Mouse (Mus musculus): ENCODE measurements around the gene Dock6.
"Not testable (repeated sequence)": the region's sequence is repeated elsewhere in the genome, so short reads cannot be mapped to it uniquely, and the experiment has no call there.

Gene Dock6

GRCm38 (mm10) chr9:21852128-21853091, at the start of gene Dock6:
TSS of gene Dock6 (minus strand) at chr9:21852635.
- DNase-seq (ENCODE audit: low spot score in 2 of 2): peak; percentile 91

GRCm38 (mm10) chr9:21901223-21901820, 48.9 kb upstream of the Dock6 start:
- DNase-seq (ENCODE audit: low spot score in 2 of 2): peak; percentile 85 to 88

- no peak for DNase-seq (ENCODE audit: low spot score in 2 of 2)
Observed at GRCm38 (mm10) chr9:21889229-21889628, 36.8 kb upstream of the Dock6 start.

DNA sequence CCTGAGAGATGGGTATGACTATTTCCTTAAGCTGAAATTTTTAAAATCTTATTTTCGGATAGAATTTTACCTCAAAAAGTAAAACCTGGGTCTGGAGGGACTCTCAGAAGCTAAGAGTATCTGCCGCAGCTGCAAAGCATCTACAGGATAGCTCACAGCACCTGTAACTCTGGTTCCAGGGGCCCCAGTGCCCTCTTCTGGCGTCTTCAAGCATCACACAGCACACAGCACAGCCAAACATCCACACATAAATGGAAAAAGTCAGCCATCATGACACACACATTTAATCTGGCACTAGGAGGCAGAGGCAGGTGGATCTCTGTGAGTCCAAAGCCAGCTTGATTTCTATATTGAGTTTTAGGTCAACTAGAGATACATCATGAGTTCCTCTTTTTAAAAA, 24.2 kb upstream of the Dock6 start:
- DNase-seq (ENCODE audit: low spot score in 2 of 2): no peak

DNA sequence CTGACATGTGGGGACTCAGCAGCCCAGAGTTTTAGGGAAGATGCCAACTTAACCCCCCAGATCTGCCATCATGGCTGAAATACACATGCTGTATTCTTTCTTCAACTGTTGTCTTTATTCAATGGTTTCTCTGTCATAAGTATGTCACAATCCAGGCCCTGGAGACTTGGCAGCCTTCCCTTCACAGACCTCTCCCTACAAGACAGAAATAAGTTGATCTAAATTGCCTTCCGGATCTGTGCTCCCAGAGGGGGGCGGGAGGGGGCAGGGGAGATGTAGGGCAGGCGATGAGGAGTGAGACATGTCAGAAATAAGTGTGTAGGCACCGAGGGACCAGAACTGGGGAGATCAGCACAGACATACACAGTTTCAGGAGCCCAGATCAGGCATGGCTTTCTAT, 19.8 kb upstream of the Dock6 start:
- DNase-seq (ENCODE audit: low spot score in 2 of 2): no peak

GRCm38 (mm10) chr9:21870879-21871524, 18.6 kb upstream of the Dock6 start:
- peak; percentile 47 to 63 for DNase-seq (ENCODE audit: low spot score in 2 of 2)

GRCm38 (mm10) chr9:21869290-21869689, 16.9 kb upstream of the Dock6 start:
- DNase-seq (ENCODE audit: low spot score in 2 of 2): peak; percentile 42 to 64

DNA sequence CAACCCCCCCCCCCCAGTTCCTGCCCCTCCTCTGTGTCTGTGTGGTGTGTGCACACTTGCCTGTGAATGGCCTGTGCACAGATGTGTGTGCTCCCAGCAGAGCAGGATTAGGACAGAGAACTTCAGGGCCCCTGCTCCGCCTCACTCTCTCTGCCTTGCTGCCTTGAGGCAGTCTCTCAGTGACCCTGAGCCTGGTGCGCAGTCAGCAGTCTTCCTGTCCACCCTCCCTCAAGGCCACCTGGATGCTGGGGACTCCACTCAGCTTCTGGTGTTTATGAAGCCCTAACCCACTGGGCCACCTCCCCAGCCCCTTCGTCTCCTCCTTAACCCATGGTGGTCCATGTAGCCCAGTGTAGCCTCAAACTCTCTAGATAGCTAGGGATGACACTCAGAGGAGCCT, 15.3 kb upstream of the Dock6 start:
- no peak for DNase-seq (ENCODE audit: low spot score in 2 of 2)

- no peak for DNase-seq (ENCODE audit: low spot score in 2 of 2)
Observed at GRCm38 (mm10) chr9:21866641-21867040, 14.2 kb upstream of the Dock6 start.

DNA sequence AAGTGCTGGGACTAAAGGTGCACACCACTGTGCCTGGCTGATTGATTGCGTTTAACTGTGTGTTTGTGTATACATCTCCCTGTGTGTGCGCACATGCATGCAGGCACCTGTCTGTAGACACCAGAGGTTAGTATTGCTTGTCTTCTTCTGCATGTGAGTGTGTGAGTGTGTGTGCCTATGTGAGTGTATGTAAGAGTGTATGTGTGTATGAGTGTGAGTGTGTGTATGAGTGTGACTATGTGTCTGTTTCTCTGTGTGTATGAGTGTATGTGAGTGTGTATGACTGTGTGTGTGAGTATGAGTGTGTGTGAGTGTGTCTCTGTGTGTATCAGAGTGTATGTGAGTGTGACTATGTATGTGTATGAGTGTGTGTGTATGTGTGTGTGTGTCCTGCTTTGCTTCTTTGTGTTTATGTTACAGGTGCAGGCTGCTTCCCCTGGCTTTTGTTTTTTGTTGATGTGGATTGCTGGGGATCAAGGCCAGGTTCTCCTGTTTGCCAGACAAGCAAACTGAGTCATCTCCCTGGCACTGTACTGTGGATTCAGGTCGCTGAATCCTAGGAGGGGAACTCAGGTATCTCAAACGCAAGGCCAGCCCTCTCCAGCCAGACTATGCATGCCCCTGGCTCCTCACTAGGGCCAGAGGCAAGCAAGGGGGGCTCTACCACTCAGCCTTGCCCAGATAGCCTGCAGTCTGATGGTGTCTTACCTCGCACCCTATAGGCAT, 13.4 kb upstream of the Dock6 start:
- no peak for DNase-seq (ENCODE audit: low spot score in 2 of 2)

- DNase-seq (ENCODE audit: low spot score in 2 of 2): no peak
Observed at GRCm38 (mm10) chr9:21862181-21862580, 9.7 kb upstream of the Dock6 start.

- DNase-seq (ENCODE audit: low spot score in 2 of 2): not testable (repeated sequence)
Observed at GRCm38 (mm10) chr9:21860349-21860748, 7.9 kb upstream of the Dock6 start.

- no peak for DNase-seq (ENCODE audit: low spot score in 2 of 2)
Observed at GRCm38 (mm10) chr9:21859606-21860005, 7.2 kb upstream of the Dock6 start.

GRCm38 (mm10) chr9:21858084-21858483, 5.6 kb upstream of the Dock6 start:
- DNase-seq (ENCODE audit: low spot score in 2 of 2): no peak

- no peak for DNase-seq (ENCODE audit: low spot score in 2 of 2)
Observed at GRCm38 (mm10) chr9:21857501-21857900, 5.1 kb upstream of the Dock6 start.

DNA sequence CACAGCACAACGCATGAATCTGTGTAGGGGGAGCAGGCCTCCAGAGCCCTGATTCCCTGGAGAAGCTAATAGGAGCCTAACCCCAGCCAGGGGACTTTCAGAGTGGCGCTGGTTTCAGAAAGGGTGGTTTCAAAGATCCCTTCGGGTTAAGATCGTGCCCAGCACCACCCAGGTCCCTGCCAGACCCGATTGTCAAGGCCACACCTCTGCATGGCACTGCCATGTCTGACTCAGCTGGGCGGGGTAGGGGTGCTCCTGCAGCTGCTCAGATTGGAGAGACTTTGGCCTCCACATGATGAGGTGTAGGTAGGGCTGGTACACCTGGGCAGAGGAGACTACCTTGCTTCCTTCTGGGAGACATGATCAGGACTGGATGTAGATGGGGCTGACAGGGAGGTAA, 2.5 kb upstream of the Dock6 start:
- no peak for DNase-seq (ENCODE audit: low spot score in 2 of 2)

GRCm38 (mm10) chr9:21853961-21854360, 1.5 kb upstream of the Dock6 start:
- DNase-seq (ENCODE audit: low spot score in 2 of 2): no peak

DNA sequence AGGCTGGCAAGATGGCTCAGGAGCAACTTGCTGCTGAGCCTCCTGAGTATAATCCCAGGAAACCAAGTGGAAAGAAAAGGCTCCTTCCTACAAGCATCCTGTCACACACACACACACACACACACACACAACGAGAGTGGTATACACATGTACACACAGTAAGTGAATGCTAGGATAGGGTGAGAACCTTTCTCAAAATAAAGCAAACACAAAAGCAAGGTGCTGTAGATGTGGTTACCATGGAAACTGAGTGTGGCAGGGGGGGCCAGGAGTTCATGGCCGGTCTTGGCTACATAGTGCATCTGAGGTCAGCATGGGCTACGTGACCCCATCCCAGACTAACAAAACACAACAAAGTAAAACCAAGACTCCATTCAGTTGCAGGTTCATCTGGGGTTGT, 1.4 kb downstream of the Dock6 start:
- DNase-seq (ENCODE audit: low spot score in 2 of 2): no peak

DNA sequence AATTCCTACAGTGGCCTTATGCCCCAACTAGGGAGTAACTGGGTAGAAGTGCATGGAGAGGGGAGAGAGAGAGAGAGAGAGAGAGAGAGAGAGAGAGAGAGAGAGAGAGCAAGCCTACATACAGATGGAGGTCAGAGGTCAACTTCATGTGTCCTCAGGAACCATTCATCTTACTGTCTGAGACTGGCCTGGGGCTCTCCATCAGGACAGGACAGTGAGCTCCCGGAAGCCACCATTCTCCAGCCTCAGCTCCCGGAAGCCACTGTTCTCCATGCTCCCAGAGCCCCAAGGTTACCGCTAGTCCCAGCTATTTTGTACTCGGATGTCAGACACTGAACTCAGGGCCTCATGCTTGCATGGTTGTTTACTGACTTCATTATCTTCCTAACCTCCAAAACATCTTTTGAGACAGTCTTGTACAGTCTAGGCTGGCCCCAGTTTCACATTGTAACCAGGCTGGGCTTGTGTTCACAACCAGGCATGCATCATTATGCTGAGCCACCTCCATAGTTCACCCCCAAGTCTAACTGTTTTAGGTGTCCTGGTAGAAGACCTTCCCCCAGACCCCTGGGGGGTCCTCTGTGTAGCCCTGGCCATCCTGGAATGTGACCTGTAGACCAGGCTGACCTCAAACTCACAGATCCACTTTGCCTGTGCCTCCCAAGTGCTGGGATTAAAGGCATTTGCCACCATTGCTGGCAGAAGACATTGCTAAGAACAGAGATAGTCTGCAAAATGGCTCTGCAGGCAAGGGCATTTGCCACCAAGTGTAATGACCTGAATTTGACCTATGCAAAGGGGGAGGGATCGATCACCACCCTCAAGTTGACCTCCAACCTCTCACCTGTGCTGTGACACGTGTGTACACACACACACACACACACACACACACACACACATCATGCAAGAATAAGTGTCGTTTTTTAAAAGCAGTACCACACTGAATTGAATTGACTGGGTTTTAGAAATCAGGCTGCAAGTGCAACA, 2.5 kb downstream of the Dock6 start:
- no peak for DNase-seq (ENCODE audit: low spot score in 2 of 2)

- no peak for DNase-seq (ENCODE audit: low spot score in 2 of 2)
Observed at GRCm38 (mm10) chr9:21847926-21848325, 4.5 kb downstream of the Dock6 start.

DNA sequence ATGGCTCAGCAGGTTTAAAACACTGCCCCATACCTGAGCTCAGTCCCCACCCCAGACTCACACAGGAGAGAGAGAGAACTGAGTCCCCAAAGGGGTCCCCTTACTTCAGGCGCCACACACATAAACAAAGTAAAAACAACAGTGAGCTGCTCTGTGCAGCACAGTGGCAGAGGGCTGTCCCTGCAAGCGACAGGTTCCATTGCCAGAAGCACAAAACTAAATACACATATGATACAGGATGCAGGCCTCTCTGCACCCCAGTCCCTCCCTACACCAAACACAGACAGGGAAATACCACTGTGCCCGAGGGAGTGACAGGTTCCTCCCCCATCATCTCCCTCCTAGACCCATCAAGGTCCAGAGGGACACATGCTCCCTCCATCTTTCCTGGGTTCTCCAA, 5.0 kb downstream of the Dock6 start:
- no peak for DNase-seq (ENCODE audit: low spot score in 2 of 2)

Data from right cerebral cortex, postnatal 10 days (tissue).